Mouse (Mus musculus): ENCODE data around the gene Rhof. TPM values are rescaled to one million over a fixed set of nuclear protein-coding genes. Genes with fewer than 3 reads are reported as not detected.

Rhof gene
- polyA plus RNA-seq, 1 experiment from 2014 or later: 20.9 TPM

DNA sequence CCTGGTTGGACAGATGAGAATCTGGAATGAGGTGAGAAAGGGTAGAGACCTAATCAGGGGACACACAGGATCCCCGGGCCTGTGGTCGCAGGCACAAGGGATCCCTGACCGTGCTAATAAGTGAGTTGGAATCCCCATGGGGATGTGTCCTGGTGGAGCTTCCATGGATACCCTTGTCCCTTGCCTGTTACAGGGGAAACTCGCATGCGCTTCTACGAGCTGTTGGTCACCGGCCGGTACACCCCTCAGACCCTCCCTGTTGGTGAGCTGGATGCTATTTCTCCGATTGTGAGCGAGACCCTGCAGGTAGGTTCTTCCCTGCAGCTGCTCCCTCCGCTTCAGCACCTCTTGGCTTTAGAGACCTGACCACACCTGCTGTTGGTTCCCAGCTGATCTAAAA is 13.9 kb upstream of the Rhof start:
- peaks cover 77% of the 10 kb centered on the region for H3K4me1 ChIP-seq
- H3K36me3 ChIP-seq: peaks cover 33% of the 10 kb centered on the region
- no peak overlapping the region for H3K4me3 ChIP-seq (replicated peaks)
- H3K9ac ChIP-seq (replicated peaks): no peak overlapping the region
- no peaks in the 10 kb centered on the region for H3K27me3 ChIP-seq (replicated peaks)
- no peak overlapping the region for H3K27ac ChIP-seq (replicated peaks)
- no peaks in the 10 kb centered on the region for H3K9me3 ChIP-seq (replicated peaks)
- H3K4me2 ChIP-seq: peak overlapping the region; percentile 98; the same call in 1 of the 2 replicates
- ATAC-seq (ENCODE audit: low FRiP score): no peak
- 84% methylated on average over 11 of the region's 11 CpGs for WGBS

DNA sequence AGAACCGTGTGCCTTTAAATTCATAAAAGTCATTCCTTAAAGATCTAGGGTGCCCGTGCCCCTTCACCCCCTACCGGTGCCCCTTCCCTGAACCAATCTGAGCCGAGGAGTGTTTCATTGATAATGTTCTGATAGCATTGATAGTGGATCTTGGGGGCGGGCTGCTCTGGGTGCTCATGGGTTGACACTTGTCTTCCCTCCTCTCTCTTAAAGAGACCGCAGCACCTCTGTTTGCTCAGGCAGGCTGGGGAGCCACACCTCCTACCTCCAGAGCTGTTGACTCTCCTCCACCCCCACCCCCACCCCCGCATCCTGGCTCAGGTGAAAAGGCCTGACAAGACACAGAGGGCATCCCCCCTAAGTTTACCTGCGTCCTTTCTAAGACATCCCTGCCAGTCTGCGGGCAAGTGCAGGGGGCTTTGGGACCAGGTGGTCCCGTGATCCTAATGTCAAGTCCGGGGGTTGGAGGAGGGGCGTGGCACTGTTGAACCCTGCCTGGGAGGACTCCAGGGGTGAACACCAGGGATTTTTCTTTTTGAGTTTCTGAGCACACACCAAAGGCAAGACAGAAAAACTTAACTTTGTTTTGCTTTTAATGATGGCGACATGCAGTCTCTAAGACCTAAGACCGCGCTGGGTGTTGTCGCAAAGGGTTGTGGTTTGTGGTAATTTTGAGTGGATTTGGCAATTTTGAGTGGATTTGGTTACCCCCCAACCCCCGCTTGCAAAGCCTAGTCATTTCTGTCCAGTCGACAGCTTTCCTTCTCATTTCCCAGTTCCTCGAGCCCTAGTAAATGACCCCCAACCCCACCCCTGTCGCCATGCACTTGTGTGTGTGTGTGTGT is 12.5 kb upstream of the Rhof start:
- H3K4me1 ChIP-seq: peaks cover 63% of the 10 kb centered on the region
- H3K9me3 ChIP-seq (replicated peaks): no peaks in the 10 kb centered on the region
- peak overlapping the region; percentile 100 for H3K9ac ChIP-seq (replicated peaks)
- no peaks in the 10 kb centered on the region for H3K27me3 ChIP-seq (replicated peaks)
- peaks cover 30% of the 10 kb centered on the region for H3K36me3 ChIP-seq
- no peak for ATAC-seq (ENCODE audit: low FRiP score)
- WGBS: 37% methylated on average over 20 of the region's 20 CpGs
- peak overlapping the region; percentile 85 for H3K4me3 ChIP-seq (replicated peaks)
- peak overlapping the region; percentile 98 for H3K4me2 ChIP-seq
- H3K27ac ChIP-seq (replicated peaks): peak overlapping the region; percentile 42; the same call in 1 of the 2 replicates

DNA sequence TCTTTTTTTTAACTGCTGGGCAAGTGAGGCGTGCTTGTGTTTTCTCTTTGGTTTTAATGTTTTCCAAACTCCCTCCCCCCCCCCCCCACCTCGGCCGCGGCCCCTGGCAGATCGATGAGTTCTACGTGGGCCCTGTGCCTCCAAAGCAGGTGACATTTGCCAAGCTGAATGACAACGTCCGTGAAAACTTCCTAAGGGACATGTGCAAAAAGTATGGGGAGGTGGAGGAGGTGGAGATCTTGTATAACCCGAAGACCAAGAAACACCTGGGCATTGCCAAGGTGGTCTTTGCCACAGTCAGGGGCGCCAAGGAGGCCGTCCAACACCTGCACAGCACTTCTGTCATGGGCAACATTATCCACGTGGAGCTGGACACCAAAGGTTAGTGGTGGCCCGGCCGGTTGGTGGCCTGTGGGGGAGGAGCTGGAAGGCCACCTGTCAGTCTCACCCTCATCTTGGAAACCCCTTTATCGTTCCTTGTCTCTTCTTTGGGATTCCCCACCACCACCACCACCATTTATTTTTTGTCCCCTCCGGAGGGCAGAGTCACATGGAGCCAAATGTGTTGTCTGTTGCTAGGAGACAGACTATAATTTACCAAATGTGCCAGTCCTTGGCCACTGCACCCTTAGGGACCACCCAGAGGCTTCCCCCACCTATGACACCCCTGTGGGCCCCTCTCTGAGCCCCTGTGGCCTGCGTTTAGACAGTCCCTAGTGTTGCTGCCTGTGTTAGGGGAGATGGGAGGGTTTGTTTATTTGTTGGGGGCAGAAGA is 11.7 kb upstream of the Rhof start:
- H3K4me3 ChIP-seq (replicated peaks): peak overlapping the region; percentile 85
- H3K27me3 ChIP-seq (replicated peaks): no peaks in the 10 kb centered on the region
- H3K4me2 ChIP-seq: peak overlapping the region; percentile 98
- H3K9ac ChIP-seq (replicated peaks): peak overlapping the region; percentile 100
- 3% methylated on average over 17 of the region's 17 CpGs for WGBS
- no peak for ATAC-seq (ENCODE audit: low FRiP score)
- H3K27ac ChIP-seq (replicated peaks): peak overlapping the region; percentile 42
- H3K9me3 ChIP-seq (replicated peaks): no peaks in the 10 kb centered on the region
- H3K36me3 ChIP-seq: peaks cover 30% of the 10 kb centered on the region
- peaks cover 55% of the 10 kb centered on the region for H3K4me1 ChIP-seq

DNA sequence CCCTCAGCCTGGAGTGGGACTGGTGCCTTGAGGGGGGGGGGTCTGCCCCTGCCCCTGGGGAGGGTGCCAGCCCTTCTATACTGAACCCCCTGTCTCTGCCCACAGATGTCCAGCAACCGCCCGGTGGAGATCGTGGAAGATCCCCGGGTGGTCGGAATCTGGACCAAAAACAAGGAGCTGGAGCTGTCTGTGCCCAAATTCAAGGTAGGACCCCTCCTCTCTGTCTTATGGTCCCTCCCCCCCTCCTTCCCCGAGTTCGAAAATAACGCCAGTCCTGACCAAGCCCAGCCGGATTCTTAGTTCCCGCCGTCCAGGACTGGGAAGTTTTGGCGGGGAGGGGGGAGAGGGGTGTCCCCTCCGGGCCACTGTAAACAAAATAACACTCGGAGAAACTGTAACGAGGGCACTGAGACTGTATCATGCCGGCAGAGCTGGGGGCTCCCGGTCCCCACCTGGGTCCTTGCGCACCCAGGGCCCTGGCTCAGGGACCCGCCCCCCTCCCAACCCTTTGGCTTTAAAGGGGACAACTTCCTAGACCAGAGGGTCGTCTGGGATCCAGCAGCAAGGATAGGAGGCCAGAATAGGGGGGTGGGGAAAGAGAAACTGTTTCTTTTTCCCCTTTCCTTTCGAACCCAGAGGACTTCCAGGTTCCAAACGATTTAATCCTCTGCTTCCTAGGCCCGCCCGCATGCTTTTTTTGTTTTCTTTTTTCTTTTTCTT is 10.9 kb upstream of the Rhof start:
- 1% methylated on average over 23 of the region's 24 CpGs for WGBS
- H3K4me2 ChIP-seq: peak overlapping the region; percentile 98
- no peaks in the 10 kb centered on the region for H3K9me3 ChIP-seq (replicated peaks)
- H3K27ac ChIP-seq (replicated peaks): peak overlapping the region; percentile 99
- ATAC-seq (ENCODE audit: low FRiP score): no peak
- H3K27me3 ChIP-seq (replicated peaks): no peaks in the 10 kb centered on the region
- peaks cover 48% of the 10 kb centered on the region for H3K4me1 ChIP-seq
- peak overlapping the region; percentile 85 for H3K4me3 ChIP-seq (replicated peaks)
- H3K9ac ChIP-seq (replicated peaks): peak overlapping the region; percentile 100
- H3K36me3 ChIP-seq: peaks cover 23% of the 10 kb centered on the region

DNA sequence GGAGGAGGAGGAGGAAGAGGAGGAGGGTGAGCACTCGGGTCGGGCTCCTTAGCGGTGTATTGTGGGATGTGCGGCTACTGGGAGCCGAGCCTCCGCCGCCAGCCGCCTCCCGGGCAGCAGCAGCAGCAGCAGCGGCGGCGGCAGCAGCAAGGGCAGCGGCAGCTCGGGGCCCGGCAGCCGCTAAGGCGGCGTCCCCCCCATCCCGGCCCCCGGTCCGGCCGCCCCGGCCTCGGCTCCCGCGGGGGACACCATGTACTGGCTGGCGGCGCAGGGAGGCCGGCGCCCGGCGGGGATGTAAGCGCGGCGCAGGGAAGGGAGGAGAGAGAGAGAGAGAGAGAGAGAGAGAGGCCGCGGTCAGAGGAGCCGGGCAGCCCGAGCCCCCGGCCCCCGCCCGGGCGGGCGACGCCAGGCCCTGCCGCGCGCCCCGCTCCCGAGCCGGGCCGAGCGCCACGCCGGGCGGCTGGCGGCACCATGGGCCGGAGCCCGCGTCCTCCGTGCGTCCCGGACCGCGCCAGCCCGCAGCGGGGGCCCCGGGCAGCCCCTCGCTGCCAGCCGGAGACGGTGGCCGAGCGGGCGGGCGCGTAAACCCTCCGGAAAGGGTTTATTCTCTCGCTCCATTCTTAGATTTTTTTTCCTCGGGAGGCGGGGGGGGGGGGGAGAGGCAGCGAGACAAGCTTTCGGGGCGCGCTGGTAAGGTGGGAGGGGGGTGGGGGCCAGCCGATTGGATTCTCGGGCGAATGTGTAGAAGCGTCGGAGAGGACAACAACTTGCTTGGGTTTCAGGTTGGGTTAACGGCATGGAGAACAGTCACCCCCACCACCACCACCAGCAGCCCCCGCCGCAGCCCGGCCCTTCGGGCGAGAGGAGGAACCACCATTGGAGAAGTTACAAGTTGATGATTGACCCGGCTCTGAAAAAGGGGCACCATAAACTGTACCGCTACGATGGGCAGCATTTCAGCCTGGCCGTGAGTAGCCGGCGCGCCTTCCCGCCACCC is 10.0 kb upstream of the Rhof start, which contains the start of gene Setd1b:
TSS of gene Setd1b (plus strand) at position 33 of the 997 bp plus-strand sequence.
- peak within 1 kb of the TSS; percentile 99 for H3K27ac ChIP-seq (replicated peaks)
- no peaks in the 10 kb centered on the region for H3K9me3 ChIP-seq (replicated peaks)
- peaks cover 13% of the 10 kb centered on the region for H3K36me3 ChIP-seq
- H3K9ac ChIP-seq (replicated peaks): peak within 1 kb of the TSS; percentile 100
- peak; percentile 10; the same call in 1 of the 2 replicates for ATAC-seq (ENCODE audit: low FRiP score)
- H3K4me1 ChIP-seq: peaks cover 44% of the 10 kb centered on the region
- peak within 1 kb of the TSS; percentile 85 for H3K4me3 ChIP-seq (replicated peaks)
- H3K4me2 ChIP-seq: peak within 1 kb of the TSS; percentile 98
- WGBS: under 1% methylated on average over 63 of the region's 103 CpGs
- no peaks in the 10 kb centered on the region for H3K27me3 ChIP-seq (replicated peaks)

DNA sequence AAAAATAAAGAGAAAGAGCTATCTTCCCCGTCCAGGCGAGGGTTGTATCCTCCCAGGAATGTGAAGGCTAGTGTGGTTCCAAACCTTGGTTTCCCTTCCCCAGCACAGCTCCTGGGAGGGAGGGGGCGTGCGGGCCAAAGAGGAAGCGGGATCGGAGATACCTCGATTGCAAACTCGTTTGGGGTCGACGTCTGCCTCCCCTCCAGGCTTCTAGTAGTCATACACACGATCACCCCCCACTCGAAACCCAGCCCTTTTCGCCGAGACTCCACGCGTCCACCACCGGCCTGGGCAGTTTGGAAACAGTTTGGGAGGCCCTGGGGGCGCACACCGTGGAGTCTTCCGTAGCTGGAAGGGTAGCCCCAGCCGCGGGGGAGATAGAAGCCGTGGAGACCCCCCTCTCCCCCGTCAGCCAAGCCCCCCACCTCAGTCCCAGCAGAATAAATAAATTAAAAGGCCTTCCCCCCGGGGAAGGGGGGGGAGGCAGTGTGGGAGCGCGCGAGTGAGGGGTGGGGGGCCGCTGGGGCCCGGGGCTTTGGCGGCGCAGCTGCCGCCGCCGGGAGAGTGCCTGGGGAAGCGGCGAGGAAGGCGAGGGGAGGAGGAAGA is 9.2 kb upstream of the Rhof start:
- H3K9me3 ChIP-seq (replicated peaks): no peaks in the 10 kb centered on the region
- H3K4me1 ChIP-seq: peaks cover 45% of the 10 kb centered on the region
- H3K9ac ChIP-seq (replicated peaks): peak overlapping the region; percentile 100
- H3K27me3 ChIP-seq (replicated peaks): no peaks in the 10 kb centered on the region
- peak overlapping the region; percentile 99 for H3K27ac ChIP-seq (replicated peaks)
- peak overlapping the region; percentile 85 for H3K4me3 ChIP-seq (replicated peaks)
- ATAC-seq (ENCODE audit: low FRiP score): peak; percentile 51
- peak overlapping the region; percentile 98 for H3K4me2 ChIP-seq
- H3K36me3 ChIP-seq: peaks cover 5% of the 10 kb centered on the region
- 1% methylated on average over 35 of the region's 38 CpGs for WGBS

DNA sequence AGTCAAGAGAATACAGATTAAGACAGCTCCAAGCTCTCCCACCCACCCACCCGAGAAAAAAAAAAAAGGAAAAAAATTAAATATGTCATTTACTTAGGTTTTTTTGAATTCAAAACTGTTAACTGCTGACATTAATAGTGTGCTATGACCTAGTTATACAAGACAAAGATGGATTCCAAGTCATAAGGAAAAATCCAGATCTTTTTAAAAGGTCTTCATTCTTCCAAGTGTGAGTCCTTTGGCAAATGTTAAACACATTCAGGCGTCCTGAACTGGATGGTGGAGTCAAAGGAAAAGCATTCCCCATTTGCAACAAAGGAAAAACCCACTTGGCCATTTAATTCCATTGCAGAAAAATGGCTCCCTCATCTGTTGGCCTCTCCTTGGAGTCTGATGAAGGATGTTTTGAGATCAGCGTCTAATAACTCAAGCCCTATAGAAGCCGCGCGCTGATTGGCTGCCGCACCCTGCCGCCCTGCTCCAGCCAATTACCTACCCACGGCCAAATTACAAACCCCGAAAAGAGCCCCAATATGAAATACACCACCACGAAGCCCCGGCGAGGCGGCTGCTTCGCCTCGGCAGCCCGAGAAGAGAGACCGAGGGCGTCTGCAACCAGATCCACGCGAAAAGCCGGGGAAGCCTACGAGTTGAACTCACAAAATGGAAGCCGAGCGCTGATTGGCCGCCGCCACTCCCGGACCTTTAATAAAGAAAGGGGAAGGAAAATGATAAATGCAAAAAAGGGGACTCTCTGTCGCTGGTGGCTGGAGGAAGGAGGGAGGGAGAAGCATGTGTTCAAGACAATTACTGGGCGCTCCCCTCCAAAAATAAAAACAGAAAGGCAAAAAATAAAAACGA is 8.4 kb upstream of the Rhof start:
- H3K36me3 ChIP-seq: no peaks in the 10 kb centered on the region
- peak overlapping the region; percentile 100 for H3K9ac ChIP-seq (replicated peaks)
- H3K27me3 ChIP-seq (replicated peaks): no peaks in the 10 kb centered on the region
- peak overlapping the region; percentile 85 for H3K4me3 ChIP-seq (replicated peaks)
- peak overlapping the region; percentile 99 for H3K27ac ChIP-seq (replicated peaks)
- H3K9me3 ChIP-seq (replicated peaks): no peaks in the 10 kb centered on the region
- peak overlapping the region; percentile 98 for H3K4me2 ChIP-seq
- under 1% methylated on average over 31 of the region's 31 CpGs for WGBS
- peaks cover 45% of the 10 kb centered on the region for H3K4me1 ChIP-seq
- peak; percentile 73 for ATAC-seq (ENCODE audit: low FRiP score)

DNA sequence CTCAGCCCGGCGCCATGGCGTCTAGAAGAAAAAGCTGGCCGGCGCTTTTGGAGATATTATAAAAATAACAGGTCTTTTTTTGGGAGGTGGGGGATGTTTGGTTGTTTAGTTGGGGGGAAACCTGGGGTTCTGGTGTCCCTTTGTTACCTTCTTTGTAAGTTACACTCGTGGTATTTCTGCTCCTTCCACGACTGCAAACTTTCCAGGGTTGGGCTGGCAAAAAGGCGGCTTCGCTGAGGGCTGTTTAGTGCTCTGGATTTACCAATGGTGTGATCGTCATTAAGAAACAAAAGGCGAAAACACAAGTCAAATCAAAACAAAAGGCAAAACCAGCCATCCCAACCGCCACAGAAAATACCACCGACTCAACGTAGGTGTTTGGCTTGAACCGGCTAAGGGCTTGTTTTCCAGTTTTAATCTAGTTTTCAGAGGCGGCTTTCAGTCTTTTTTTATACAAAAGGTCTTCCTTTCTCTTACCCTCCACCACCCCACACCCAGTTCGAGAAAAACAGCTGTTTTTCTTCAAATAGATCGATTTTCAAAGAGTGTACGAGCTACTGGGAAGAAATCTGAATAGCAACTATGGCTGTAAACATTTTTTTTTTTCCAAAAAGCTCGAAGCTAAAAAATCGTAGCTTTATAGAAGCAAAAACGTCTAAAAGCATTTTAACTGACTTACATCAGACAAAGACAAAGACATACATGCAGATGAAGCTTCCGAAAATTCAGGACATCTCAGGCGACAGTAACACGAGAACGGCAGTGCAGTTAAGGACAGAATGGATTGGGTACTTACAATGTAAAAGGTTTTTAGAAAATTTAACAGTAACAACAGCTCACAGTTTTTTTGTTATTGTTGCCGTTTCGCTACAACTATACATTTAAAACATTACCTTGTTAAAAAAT is 7.5 kb upstream of the Rhof start:
- peaks cover 45% of the 10 kb centered on the region for H3K4me1 ChIP-seq
- under 1% methylated on average over 28 of the region's 28 CpGs for WGBS
- ATAC-seq (ENCODE audit: low FRiP score): no peak
- no peaks in the 10 kb centered on the region for H3K27me3 ChIP-seq (replicated peaks)
- no peaks in the 10 kb centered on the region for H3K9me3 ChIP-seq (replicated peaks)
- H3K27ac ChIP-seq (replicated peaks): peak overlapping the region; percentile 97
- peak overlapping the region; percentile 91 for H3K4me2 ChIP-seq
- no peaks in the 10 kb centered on the region for H3K36me3 ChIP-seq
- peak overlapping the region; percentile 69 for H3K4me3 ChIP-seq (replicated peaks)
- H3K9ac ChIP-seq (replicated peaks): peak overlapping the region; percentile 99

Measured in neural tube, embryonic 15.5 days (tissue).